Mouse (Mus musculus): ENCODE data around the gene Ntn1.

DNA sequence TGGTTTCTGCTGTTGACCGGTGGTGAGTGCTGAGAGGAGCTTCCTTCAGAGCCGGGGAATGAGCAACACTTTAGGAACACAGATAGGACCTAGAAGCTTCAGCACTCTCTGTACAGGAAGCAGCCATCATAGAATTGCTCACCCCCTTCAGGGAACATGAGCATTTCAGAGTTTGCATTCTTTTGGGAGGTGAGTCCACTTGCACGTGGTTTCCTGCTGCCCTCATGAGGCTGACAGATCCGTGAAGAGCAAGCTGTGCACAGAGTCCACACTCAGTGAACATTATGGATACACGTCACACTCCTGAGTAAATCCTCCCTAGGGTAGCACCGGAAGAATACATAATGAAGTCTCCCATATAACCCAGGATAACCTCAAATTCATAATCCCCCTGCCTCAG, 205.5 kb downstream of the Ntn1 start:
- TF ChIP-seq CTCF (conservative IDR thresholded peaks at IDR 0.05; ENCODE audit: insufficient read depth, insufficient read length, low read depth, low read length) (0 out of 2 replicates have a peak, but pooled peaks have one; percentile 30), POLR2A (IDR thresholded peaks at IDR 0.05; ENCODE audit: low read depth, low read length) (no peak)

Measured in kidney, adult 2 months (tissue).